Mouse (Mus musculus): Measurements from ENCODE around the gene Tescl.

The Tescl gene

DNA sequence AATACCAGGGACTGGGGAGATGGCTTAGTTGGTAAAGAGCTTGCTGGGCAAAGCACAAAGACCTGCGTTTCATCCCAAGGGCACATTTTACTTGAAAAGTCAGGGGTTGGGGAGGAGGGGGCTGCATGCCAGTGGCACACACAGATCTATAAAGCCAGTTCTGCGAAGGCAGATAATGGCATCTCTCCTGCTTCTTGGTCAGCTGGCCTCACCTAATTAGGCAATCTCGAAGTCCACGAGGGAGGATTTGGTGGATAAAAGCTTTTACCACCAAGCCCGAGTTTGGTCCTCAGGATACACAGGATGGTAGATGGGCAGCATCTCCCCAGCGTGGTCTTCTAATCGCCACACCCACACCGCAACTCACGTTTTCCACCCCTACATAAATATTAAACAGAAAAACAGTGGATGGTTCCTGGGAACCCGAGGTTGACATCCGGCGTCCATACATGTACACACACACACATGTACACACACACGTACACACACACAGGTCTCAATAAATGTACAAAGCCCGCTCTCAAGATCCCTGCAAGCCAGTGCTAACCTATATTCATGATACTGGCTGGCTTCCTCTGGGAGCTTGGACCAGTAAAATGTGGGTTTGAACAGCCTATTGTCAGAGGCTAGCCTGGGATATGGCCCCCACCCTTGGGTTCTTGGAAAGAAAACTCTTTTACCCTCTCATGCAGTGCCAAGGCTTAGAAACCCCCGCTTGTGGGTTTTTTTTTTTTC, 36.2 kb downstream of the Tescl start:
- Histone ChIP-seq H3K27me3 (ENCODE audit: control insufficient read depth, insufficient read depth, low read length, poor library complexity, severe bottlenecking) (no peaks in the 10 kb centered on the region), H3K36me3 (ENCODE audit: control insufficient read depth, insufficient read depth, low read length, poor library complexity, severe bottlenecking) (no peaks in the 10 kb centered on the region; the same call in 1 of the 2 replicates)
- DNase-seq (ENCODE audit: low read depth, low spot score), result no peak

DNA sequence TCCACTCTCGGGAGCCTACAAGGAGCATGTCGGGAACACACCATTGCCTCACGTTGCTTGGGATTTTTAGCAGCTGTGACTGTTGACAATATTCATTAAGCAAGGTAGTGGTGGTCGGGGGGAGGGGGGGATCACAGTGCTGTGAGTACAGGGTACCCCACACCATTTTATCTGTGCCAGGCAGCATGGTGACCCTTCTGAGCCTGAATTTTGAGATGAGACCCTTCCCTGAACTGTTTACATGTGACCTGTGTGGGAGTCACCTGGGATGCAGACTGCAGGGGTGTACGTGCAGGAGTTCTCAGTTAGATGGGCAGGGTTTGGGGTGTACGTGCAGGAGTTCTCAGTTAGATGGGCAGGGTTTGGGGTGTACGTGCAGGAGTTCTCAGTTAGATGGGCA, 37.4 kb downstream of the Tescl start:
- Histone ChIP-seq H3K36me3 (ENCODE audit: control insufficient read depth, insufficient read depth, low read length, poor library complexity, severe bottlenecking) (peaks cover 3% of the 10 kb centered on the region), H3K27me3 (ENCODE audit: control insufficient read depth, insufficient read depth, low read length, poor library complexity, severe bottlenecking) (no peaks in the 10 kb centered on the region)
- no peak for DNase-seq (ENCODE audit: low read depth, low spot score)

DNA sequence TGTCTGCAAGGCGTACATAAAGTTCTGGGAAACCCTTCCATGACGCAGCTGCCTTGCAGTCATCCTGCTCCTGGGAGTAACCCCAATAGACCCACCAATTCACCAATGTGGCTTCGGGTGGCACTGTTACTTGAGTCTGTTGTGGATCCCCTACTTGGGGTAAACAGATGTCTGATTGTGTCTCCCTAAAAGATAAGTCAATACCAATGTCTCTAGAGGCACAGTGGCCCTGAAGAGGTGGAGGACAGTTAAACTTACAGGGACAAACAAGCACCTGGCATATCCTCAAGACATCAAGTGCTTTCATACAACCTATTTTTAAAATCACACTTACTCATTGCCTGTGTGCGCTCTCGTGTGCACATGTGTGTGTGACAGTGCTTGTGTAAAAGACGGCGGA, 38.4 kb downstream of the Tescl start:
- H3K36me3 ChIP-seq (ENCODE audit: control insufficient read depth, insufficient read depth, low read length, poor library complexity, severe bottlenecking), result peaks cover 3% of the 10 kb centered on the region
- DNase-seq (ENCODE audit: low read depth, low spot score), result no peak
- H3K27me3 ChIP-seq (ENCODE audit: control insufficient read depth, insufficient read depth, low read length, poor library complexity, severe bottlenecking), result no peaks in the 10 kb centered on the region

DNA sequence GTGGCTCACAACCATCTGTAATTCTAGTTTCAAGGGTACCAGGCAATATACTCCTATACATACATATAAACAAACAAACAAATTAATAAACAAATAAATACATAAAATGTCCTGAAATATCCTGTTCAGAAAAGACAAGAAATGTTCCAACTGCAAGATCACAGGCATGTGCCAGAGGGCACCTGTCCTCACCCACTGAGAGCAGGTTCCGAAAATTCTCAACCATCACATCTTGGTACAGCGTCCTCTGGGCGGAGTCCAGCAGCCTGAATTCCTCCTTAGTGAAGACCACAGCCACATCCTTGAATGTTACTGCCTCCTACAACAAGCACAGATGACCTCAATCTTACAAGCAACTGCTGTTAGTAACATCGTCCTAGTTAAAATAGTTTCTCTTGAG, 39.0 kb downstream of the Tescl start:
- no peak for DNase-seq (ENCODE audit: low read depth, low spot score)
- Histone ChIP-seq H3K27me3 (ENCODE audit: control insufficient read depth, insufficient read depth, low read length, poor library complexity, severe bottlenecking) (no peaks in the 10 kb centered on the region), H3K36me3 (ENCODE audit: control insufficient read depth, insufficient read depth, low read length, poor library complexity, severe bottlenecking) (peaks cover 3% of the 10 kb centered on the region)

DNA sequence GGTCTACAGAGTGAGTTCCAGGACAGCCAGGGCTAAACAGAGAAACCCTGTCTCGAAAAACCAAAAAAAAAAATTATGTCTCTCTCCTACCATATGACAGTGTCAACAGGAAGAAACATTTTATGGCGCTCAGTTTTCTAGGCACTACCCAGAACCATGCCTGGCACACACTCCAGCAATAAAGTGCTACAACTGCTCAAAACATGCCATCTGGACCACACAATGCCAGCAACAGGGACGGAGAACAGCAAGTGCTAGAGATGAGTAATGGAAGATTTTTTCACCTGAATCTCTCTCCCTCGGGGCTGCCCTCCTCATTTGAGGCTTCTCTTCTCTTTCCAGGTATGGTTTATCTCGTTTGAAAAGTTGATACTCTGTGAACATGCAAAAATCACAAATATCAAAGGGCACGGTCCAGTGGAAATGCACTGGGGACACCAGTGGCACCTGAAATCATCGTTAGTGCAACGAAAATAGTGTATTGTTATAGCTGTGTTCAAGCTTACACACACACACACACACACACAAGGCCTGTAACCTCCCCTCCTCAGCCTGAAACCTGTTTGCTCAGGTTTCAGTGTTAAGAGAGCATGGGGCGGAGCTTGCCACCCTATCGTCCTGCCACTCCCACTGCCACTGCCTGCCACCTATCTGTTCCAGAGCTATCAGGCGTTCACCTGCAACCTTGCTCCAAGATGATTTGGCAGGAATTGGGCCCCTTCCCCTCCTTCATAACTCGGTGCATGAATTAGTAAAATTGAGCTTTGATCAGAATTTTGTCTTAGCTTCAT, 40.5 kb downstream of the Tescl start:
- no peak for DNase-seq (ENCODE audit: low read depth, low spot score)
- no peaks in the 10 kb centered on the region for H3K27me3 ChIP-seq (ENCODE audit: control insufficient read depth, insufficient read depth, low read length, poor library complexity, severe bottlenecking)
- peaks cover 3% of the 10 kb centered on the region for H3K36me3 ChIP-seq (ENCODE audit: control insufficient read depth, insufficient read depth, low read length, poor library complexity, severe bottlenecking)

DNA sequence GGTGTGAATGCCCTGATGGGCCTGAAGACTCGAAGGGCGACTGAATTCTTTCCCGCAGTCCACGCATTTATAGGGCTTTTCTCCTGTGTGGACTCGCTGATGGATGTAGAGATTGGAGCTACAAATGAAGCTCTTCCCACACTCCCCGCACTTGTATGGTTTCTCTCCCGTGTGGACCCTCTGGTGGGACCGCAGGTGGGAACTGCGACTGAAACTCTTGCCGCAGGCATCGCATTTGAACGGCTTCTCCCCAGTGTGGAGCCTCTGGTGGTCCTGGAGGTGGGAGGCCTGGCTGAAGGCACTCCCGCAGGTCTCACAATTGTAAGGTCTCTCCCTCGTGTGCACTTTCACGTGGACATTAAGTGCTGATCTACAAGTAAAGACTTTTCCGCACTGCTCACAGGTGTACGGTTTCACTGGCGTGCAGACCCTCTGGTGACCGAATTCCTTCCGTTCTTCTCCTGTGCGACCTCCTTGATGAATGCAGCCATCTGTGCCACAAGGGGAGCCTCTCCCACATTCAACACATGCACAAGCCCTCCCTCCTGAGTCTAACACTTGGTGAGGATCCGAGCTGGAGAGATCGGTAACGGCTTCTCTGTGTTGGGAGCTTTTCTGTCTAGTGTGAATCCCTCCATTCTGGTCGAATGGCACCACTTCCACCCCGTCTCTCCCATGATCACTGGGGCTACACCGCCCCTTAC, 42.2 kb downstream of the Tescl start:
- H3K27me3 ChIP-seq (ENCODE audit: control insufficient read depth, insufficient read depth, low read length, poor library complexity, severe bottlenecking), result no peaks in the 10 kb centered on the region
- DNase-seq (ENCODE audit: low read depth, low spot score), result no peak
- H3K36me3 ChIP-seq (ENCODE audit: control insufficient read depth, insufficient read depth, low read length, poor library complexity, severe bottlenecking), result peaks cover 3% of the 10 kb centered on the region

DNA sequence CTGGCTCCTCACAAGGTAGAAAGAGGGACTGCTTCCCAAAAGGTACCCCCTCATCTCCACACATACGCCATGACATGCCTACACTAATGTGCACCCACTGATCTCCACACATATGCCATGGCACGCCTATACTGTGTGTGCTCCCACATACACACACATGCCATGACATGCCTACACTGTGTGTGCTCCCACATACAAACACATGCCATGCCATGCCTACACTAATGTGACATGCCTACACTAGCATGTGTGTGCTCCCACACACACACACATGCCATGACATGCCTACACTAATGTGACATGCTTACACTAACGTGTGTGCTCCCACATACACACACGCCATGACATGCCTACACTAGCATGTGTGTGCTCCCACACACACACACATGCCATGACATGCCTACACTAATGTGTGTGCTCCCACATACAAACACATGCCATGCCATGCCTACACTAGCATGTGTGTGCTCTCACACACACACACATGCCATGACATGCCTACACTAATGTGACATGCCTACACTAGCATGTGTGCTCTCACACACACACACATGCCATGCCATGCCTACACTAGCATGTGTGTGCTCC, 43.5 kb downstream of the Tescl start:
- DNase-seq (ENCODE audit: low read depth, low spot score), result no peak
- Histone ChIP-seq H3K27me3 (ENCODE audit: control insufficient read depth, insufficient read depth, low read length, poor library complexity, severe bottlenecking) (no peaks in the 10 kb centered on the region), H3K36me3 (ENCODE audit: control insufficient read depth, insufficient read depth, low read length, poor library complexity, severe bottlenecking) (peaks cover 3% of the 10 kb centered on the region; the same call in 1 of the 2 replicates)

DNA sequence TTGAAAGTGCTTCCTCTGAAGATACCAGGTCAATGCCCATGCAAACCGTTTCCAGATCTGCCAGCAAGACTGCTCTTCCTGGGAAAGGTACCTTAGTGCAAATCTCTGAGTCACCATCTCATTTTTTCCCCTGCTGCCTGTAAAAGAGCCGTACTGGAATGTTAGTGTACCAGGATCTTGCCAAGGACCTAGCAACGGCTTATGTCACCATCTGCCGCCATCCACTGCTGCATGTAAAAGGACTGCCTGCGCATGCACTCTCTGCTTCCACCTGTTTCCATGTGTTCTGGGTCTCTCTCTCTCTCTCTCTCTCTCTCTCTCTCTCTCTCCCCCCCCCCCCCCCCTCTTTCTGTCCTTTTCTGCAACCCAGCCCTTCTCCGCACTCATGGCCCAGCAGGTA, 45.2 kb downstream of the Tescl start:
- no peaks in the 10 kb centered on the region for H3K27me3 ChIP-seq (ENCODE audit: control insufficient read depth, insufficient read depth, low read length, poor library complexity, severe bottlenecking)
- DNase-seq (ENCODE audit: low read depth, low spot score), result no peak
- H3K36me3 ChIP-seq (ENCODE audit: control insufficient read depth, insufficient read depth, low read length, poor library complexity, severe bottlenecking), result peaks cover 3% of the 10 kb centered on the region; the same call in 1 of the 2 replicates

DNA sequence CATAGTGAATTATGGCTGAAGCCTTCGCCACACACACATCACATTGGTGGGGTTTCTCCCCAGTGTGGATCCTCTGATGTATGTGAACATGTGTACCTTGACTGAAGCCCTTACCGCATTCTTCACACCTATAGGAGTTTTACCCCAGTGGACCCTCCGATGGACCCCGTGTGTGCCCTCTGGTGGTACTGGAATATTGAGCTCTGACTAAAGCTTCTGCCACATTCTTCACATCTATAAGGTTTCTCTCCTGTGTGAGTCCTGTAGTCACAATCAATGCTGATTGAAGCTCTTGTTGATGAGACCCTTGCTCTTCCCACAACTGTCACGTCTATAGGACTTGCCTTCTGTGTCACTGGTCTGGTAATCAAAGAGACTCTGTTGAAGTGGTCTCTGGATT, 46.1 kb downstream of the Tescl start:
- DNase-seq (ENCODE audit: low read depth, low spot score), result no peak
- H3K36me3 ChIP-seq (ENCODE audit: control insufficient read depth, insufficient read depth, low read length, poor library complexity, severe bottlenecking), result peaks cover 3% of the 10 kb centered on the region; the same call in 1 of the 2 replicates
- no peaks in the 10 kb centered on the region for H3K27me3 ChIP-seq (ENCODE audit: control insufficient read depth, insufficient read depth, low read length, poor library complexity, severe bottlenecking)

DNA sequence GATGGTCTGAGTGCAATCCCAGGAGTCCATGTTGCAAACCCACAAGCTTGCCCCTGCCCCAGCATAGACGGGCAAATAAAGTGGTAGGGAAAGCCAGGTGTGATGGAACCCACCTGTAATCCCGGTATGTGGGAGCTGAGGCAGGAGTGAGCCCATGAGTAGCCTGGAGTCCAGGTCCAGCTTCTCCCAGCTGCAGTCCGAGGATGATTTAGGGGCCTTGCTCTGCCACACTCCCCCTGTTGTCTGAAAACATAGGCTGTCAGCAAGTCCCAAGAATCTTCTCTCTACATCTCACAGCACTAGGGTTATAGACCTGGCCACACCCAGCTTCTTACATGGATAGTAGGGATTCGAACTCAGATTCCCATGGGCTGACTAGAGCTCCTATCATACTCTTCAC, 46.8 kb downstream of the Tescl start:
- DNase-seq (ENCODE audit: low read depth, low spot score), result no peak
- Histone ChIP-seq H3K36me3 (ENCODE audit: control insufficient read depth, insufficient read depth, low read length, poor library complexity, severe bottlenecking) (peaks cover 1% of the 10 kb centered on the region; the same call in 1 of the 2 replicates), H3K27me3 (ENCODE audit: control insufficient read depth, insufficient read depth, low read length, poor library complexity, severe bottlenecking) (no peaks in the 10 kb centered on the region)

DNA sequence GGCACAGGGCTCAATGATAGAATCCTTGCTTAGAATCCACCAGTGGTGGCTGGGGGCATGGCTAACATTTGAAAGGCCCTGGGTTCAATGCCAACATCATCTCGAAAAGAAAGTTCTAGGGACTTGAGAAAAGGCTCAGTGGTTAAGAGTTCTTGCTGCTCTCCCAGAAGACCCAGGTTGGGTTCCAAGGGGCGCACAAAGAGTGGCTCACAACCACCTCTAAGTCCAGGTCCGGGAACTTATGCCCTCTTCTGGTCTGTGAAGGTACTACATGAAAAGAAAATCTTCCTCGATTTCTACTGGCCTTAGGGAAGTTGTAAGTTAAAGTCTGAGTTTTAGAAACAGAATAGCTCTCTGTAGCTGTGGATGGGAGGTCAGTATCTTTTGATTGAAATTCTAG, 47.6 kb downstream of the Tescl start:
- DNase-seq (ENCODE audit: low read depth, low spot score), result peak; percentile 30
- no peaks in the 10 kb centered on the region for H3K27me3 ChIP-seq (ENCODE audit: control insufficient read depth, insufficient read depth, low read length, poor library complexity, severe bottlenecking)
- no peaks in the 10 kb centered on the region; the same call in 1 of the 2 replicates for H3K36me3 ChIP-seq (ENCODE audit: control insufficient read depth, insufficient read depth, low read length, poor library complexity, severe bottlenecking)

Data from splenic B cell, adult 2 months (primary cell).